8 mouse cellular contexts compared by ENCODE assay signal in the genomic region with DNA sequence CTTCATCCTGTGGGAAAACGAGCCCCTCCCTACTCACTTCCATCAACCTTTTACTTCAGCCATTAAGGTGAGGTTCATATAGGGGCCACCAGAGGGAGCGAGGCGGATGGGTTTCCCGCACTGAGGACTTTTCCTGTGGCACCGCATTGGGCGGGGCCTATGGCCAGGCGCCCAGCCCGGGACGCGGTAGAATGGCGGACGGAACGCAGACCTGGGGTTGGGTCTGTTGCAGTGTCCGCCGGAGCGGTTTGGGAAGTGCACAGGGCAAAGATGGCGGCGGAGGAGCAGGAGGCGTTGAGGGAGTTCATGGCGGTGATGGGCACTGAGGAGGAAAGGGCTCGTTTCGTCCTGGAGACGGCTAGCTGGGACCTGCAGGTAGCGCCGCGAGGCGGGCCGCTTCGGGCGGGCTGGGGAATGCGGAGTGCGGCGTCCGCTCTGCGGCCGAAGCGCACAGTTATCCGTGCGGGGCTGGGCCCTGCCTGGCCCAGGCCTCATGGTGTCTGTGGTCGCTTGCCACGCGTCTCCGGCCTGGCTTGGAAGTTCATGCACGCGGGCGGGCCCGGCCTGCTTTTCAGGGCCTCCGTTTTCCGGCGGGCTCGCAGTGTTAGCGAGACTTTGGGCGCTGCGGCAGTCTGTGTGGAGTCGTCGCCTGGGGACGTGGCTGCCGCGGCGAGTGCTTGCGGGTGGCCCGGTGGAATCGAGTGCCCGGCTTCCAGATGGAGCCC.
DNase-seq lines count a peak whose midpoint lies in the region; ATAC-seq and TF ChIP-seq lines count a peak whose summit lies in the region.
"Not testable (repeated sequence)": the region's sequence is repeated elsewhere in the genome, so short reads cannot be mapped to it uniquely, and the experiment has no call there.

No protein-coding gene starts in this region.

- TF ChIP-seq POLR2A in bone marrow macrophage, adult 2 months (IDR thresholded peaks at IDR 0.05; ENCODE audit: borderline replicate concordance, low read depth, low read length), result not testable (repeated sequence)

- H3K4me3 ChIP-seq in bone marrow macrophage, adult 2 months (ENCODE audit: insufficient read depth, low read length), result peak overlapping the region; percentile 69
- peak overlapping the region; percentile 69 for H3K4me3 ChIP-seq in heart, embryonic 13.5 days
- peak overlapping the region; percentile 62 for H3K4me3 ChIP-seq in kidney, embryonic 16.5 days (ENCODE audit: low read length)
- H3K4me3 ChIP-seq in limb, embryonic 15.5 days, result peak overlapping the region; percentile 59
- peak overlapping the region; percentile 50 for H3K4me3 ChIP-seq in midbrain, postnatal 0 days (ENCODE audit: low read depth, low read length)

- 0 out of 2 replicates have a peak overlapping the region, but pooled peaks have one; percentile 8 for H3K27ac ChIP-seq in bone marrow macrophage, adult 2 months (ENCODE audit: insufficient read depth, low read depth, low read length)
- H3K27ac ChIP-seq in heart, embryonic 13.5 days (replicated peaks), result peak overlapping the region; percentile 84
- peak overlapping the region; percentile 80; the same call in 1 of the 2 replicates for H3K27ac ChIP-seq in kidney, embryonic 16.5 days (ENCODE audit: low read length)
- peak overlapping the region; percentile 89 for H3K27ac ChIP-seq in limb, embryonic 15.5 days
- H3K27ac ChIP-seq in midbrain, postnatal 0 days (ENCODE audit: low read depth, low read length), result peak overlapping the region; percentile 47; the same call in 1 of the 2 replicates

- peak; percentile 100 for ATAC-seq in erythroid progenitor cell, adult 5-6 weeks (replicated peaks; ENCODE audit: low FRiP score, poor library complexity, severe bottlenecking)
- ATAC-seq in heart, embryonic 13.5 days (ENCODE audit: extremely low read depth, insufficient number of reproducible peaks, low FRiP score, low TSS enrichment), result peak; percentile 94
- peak; percentile 100 for ATAC-seq in kidney, embryonic 16.5 days (ENCODE audit: low FRiP score, low TSS enrichment)
- peak; percentile 94 for ATAC-seq in limb, embryonic 15.5 days (ENCODE audit: insufficient number of reproducible peaks, low FRiP score, low TSS enrichment, low read depth)
- peak; percentile 100 for ATAC-seq in midbrain, postnatal 0 days (ENCODE audit: low FRiP score)

- not testable (repeated sequence) for H3K36me3 ChIP-seq in heart, embryonic 13.5 days; kidney, embryonic 16.5 days (ENCODE audit: insufficient read depth, low read length); limb, embryonic 15.5 days; midbrain, postnatal 0 days (ENCODE audit: insufficient read depth, low read length)

- TF ChIP-seq CTCF in bone marrow macrophage, adult 2 months (IDR thresholded peaks at IDR 0.05; ENCODE audit: low read depth, low read length), result not testable (repeated sequence)
- TF ChIP-seq CTCF in midbrain, postnatal 0 days (IDR thresholded peaks at IDR 0.05), result peak; percentile 61

- not testable (repeated sequence) for H3K27me3 ChIP-seq in heart, embryonic 13.5 days (replicated peaks); kidney, embryonic 16.5 days (ENCODE audit: insufficient read depth, low read length); limb, embryonic 15.5 days; midbrain, postnatal 0 days (ENCODE audit: insufficient read depth, low read length)

- not testable (repeated sequence) for H3K4me1 ChIP-seq in bone marrow macrophage, adult 2 months (ENCODE audit: control insufficient read depth, insufficient read depth, low read length); heart, embryonic 13.5 days; kidney, embryonic 16.5 days (ENCODE audit: insufficient read depth, low read length); limb, embryonic 15.5 days; midbrain, postnatal 0 days (ENCODE audit: insufficient read depth, low read length)

- WGBS in heart, embryonic 13.5 days, result 4% methylated on average over 64 of the region's 64 CpGs
- WGBS in kidney, embryonic 16.5 days, result 7% methylated on average over 57 of the region's 64 CpGs
- WGBS in limb, embryonic 15.5 days, result 10% methylated on average over 64 of the region's 64 CpGs
- WGBS in midbrain, postnatal 0 days, result 14% methylated on average over 60 of the region's 64 CpGs

- peak overlapping the region; percentile 65 for H3K4me2 ChIP-seq in heart, embryonic 13.5 days
- peak overlapping the region; percentile 43 for H3K4me2 ChIP-seq in kidney, embryonic 16.5 days (replicated peaks; ENCODE audit: low read depth, low read length)
- peak overlapping the region; percentile 44 for H3K4me2 ChIP-seq in limb, embryonic 15.5 days
- H3K4me2 ChIP-seq in midbrain, postnatal 0 days (ENCODE audit: low read depth, low read length, poor library complexity, severe bottlenecking), result peak overlapping the region; percentile 29; the same call in 1 of the 2 replicates

- H3K9ac ChIP-seq in heart, embryonic 13.5 days, result peak overlapping the region; percentile 91
- H3K9ac ChIP-seq in kidney, embryonic 16.5 days (replicated peaks; ENCODE audit: low read length), result peak overlapping the region; percentile 87
- peak overlapping the region; percentile 91 for H3K9ac ChIP-seq in limb, embryonic 15.5 days
- 0 out of 2 replicates have a peak overlapping the region, but pooled peaks have one; percentile 56 for H3K9ac ChIP-seq in midbrain, postnatal 0 days (replicated peaks; ENCODE audit: low read length, poor library complexity, severe bottlenecking)

- peak; percentile 51 for DNase-seq in 416B (ENCODE audit: low read depth)
- DNase-seq in midbrain, postnatal 0 days (ENCODE audit: low spot score), result peak; percentile 10
- peak; percentile 88 to 91 for DNase-seq in spleen, postnatal 36 days (ENCODE audit: low spot score in 2 of 2)

- not testable (repeated sequence) for H3K9me3 ChIP-seq in heart, embryonic 13.5 days; kidney, embryonic 16.5 days (ENCODE audit: low read length); limb, embryonic 15.5 days; midbrain, postnatal 0 days (ENCODE audit: low read length)

Comparison
In these comparisons a context has a peak if more than half of its experiments do, and no peak if none do; other contexts are left out.
1. Peak in every context shown above with its lines: DNase-seq, ATAC-seq, H3K4me3 ChIP-seq and H3K27ac ChIP-seq.
2. DNase-seq: peak in every context shown above with its lines; median percentile 90 in spleen, postnatal 36 days; 51 in 416B; 10 in midbrain, postnatal 0 days.
3. H3K27ac ChIP-seq: peak in every context shown above with its lines; median percentile 89 in limb, embryonic 15.5 days; 84 in heart, embryonic 13.5 days; 80 in kidney, embryonic 16.5 days; 47 in midbrain, postnatal 0 days; 8 in bone marrow macrophage, adult 2 months.